Mouse (Mus musculus) cerebellum, postnatal 10 days (tissue): Measurements from ENCODE around the gene Kars.

Experiments
- DNase-seq, 2 experiments: peaks; one replicate each; pipeline ENCODE4 v3.0.0; 2021; ENCODE audit warnings: mixed read lengths in 2 of 2

Gene Kars

DNA sequence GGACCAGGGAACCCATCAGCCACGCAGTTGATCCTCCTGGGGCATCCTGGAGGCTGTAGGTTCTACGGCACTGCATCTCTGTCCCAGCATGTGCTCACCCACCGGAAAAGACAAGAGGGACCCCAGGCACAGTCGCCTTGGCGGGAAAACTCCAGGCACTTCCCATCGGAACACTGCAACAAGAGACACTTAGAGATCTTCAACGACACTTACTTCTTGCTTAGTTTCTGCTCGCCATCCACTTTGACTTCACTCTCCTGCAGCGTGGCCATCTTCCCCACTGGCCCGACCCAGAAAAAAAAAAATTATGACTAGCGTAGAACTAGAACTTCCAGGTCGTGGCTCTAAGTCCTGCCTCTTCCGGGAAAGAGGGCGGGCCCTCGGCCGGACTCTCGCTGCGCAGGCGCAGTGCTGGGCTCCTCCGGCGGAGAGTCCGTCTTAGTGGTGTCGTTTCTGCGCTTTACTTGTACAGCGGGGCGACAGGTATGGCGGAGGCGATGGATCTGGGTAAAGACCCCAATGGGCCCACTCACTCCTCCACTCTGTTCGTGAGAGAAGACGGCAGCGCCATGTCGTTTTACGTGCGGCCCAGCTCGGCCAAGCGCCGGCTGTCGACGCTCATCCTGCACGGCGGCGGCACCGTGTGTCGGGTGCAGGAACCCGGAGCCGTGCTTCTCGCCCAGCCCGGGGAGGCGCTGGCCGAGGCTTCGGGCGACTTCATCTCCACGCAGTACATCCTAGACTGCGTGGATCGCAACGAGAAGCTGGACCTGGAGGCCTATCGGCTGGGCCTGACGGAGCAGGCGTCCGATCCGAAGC is at the start of gene Kars, which contains the start of gene Terf2ip:
Kars (minus strand) TSS at position 327 of the 819 bp plus-strand sequence.
Terf2ip (plus strand) TSS at position 402 of the 819 bp plus-strand sequence.
- peak; percentile 94 to 97 for DNase-seq

DNA sequence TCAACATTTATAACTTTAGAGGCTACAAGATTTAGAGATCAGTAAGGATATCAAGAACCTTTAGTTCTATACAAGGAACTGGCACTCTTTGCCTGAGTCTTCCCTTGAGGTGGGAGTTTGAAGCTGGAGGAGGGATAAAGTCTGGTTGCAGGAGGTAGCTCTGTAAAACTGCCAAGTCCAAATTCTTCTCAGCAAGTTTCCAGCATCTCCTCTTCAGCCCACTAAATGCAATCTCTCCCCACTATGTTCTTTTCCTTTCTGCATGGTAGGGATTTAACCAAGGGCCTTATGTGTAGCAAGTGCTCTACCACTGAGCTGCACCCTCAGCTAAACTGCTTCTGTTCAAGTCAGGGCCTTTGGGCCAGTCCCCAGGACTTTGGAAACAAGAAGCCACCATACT is 43.3 kb upstream of the Kars start:
- DNase-seq = no peak

GRCm38 (mm10) chr8:112051537-112051936 is 40.4 kb upstream of the Kars start:
- no peak for DNase-seq

DNA sequence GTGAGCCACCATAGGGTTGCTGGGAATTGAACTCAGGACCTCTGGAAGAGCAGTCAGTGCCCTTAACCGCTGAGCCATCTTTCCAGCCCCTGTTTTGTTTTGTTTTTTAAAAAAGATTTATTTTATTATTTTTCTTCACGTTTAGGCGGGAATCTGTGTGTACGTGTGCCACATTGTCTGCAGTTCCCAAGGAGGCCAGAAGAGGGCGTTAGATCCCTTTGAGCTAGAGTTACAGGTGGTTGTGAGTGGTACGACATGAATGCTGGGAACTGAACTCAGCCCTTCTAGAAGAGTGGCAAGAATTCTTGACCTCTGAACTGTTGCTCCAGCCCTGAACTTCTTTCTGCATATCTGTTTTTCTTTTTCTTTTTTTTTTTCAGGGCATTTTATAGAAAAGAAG is 38.9 kb upstream of the Kars start:
- no peak for DNase-seq

- DNase-seq = peak; percentile 34 to 35
Observed at GRCm38 (mm10) chr8:112048293-112048692, 37.2 kb upstream of the Kars start.

GRCm38 (mm10) chr8:112045896-112046295 is 34.8 kb upstream of the Kars start:
- DNase-seq = peak; percentile 93 to 95

DNA sequence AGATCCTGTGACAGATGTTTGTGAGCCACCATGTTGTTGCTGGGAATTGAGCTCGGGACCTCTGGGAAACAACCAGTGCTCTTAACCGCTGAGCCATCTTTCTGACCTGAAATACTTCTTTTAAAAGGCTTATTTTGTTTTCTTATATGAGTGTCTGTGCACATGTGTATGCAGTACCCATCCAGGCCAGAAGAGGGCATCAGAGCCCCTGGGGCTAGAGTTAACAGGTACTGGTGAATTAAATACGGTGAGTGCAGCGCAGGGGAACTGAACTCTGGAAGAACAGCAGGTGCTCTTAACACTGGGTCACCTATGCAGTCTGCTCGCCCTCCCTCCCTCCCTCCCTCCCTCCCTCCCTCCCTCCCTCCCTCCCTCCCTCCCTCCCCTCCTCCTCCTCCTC is 34.1 kb upstream of the Kars start:
- DNase-seq = peak; percentile 26 to 42

- DNase-seq = no peak
Observed at GRCm38 (mm10) chr8:112037521-112037920, 26.4 kb upstream of the Kars start.

DNA sequence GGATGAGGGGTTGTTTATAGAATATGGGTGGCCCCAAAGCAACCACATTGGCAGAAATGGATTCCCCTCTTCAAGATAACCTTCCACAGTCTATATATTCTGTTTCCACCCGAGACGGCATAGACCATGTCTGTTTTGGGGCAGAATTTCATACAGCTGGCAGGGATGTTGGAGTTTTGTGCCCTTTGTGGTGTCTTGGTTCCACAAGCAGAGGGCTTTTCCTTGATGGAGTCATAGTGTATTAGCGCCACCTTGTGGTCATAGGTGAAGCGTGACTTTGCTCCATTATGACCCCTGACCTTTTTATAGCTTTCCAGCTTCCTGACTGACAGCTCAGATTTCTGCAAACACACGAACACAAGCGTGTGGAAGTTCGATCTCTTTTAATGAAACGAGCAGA is 23.5 kb upstream of the Kars start:
- peak; percentile 45 to 71 for DNase-seq

DNA sequence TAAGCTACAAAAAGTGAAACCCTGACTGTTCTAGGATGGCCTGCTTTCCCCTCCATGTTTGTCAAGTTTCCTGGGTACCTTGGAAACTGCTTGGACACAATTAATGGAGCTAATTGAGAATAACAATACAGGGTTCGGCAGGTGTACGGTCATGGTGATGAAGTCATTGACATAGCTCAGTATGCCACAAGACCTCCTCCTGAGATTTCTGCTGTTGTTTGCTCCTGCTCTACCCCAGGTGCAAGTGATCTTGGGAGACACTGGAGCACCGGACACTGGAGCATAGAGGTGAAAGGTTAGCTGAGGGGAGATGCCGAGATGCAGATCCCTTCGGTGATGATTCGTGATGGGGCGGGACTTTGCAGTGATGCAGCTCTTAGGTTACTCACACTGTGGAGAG is 21.9 kb upstream of the Kars start:
- no peak for DNase-seq

- no peak for DNase-seq
Observed at GRCm38 (mm10) chr8:112030663-112031062, 19.5 kb upstream of the Kars start.

GRCm38 (mm10) chr8:112029455-112029854 is 18.3 kb upstream of the Kars start:
- DNase-seq = no peak

- DNase-seq = no peak
Observed at GRCm38 (mm10) chr8:112014936-112015335, 3.8 kb upstream of the Kars start, which contains the start of gene Gm6793. Gene Gm6793, minus strand, starts transcription at chr8:112015036.

DNA sequence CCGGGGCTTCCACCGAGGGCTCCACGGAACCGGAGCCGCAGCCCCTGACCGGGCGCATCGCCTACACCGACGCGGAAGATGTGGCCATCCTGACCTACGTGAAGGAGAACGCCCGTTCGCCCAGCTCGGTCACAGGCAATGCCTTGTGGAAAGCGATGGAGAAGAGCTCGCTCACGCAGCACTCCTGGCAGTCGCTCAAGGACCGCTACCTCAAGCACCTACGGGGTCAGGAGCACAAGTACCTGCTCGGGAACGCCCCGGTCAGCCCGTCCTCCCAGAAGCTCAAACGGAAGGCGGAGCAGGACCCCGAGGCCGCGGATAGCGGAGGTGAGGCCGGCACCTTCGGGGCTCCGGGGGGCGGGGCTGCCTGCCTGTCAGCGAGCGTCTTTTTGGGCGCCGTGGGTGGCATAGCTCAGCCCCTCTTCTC is 706 bp upstream of the Kars start:
- peak; percentile 69 to 71 for DNase-seq

- DNase-seq = no peak
Observed at GRCm38 (mm10) chr8:112009558-112009957, 1.6 kb downstream of the Kars start.

DNA sequence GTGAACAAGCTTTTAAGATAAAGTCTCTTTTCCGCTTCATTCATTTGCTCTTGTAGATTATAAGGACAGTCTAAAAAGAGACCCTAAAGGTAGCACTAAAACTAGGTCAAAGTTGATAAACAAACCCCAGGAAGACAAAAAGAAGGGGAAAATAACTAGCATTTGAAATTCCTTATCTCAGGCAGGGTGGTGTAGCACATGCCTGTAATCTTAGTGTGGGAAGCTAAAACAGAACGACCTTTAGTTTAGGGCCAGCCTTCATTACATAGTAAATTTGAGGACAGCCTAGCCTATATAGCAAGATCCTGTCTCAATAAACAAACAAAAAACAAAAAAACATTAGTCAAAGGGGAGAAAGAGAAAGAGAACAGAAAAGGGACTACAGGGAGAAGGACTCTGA is 3.5 kb downstream of the Kars start:
- no peak for DNase-seq

DNA sequence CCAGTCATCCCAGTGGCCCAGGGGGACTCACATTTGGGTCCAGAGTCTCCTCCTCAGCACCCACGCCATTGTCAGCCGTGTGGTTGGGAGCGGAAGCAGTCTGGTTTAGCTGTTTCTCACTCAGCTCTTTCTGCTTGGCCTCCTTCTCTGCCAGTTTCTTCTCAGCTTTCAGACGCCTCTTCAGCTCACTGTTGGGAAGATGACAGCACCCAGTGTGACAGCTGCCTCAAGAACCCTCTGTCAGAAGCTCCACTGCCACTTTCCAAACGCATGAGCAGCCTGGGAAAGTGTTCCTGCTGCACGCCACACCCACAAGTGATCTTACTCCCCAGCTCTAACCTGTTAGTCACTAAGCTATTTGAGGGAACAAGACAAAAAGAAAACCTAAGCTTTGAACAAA is 5.5 kb downstream of the Kars start:
- no peak for DNase-seq

- DNase-seq = no peak
Observed at GRCm38 (mm10) chr8:112004754-112005153, 6.4 kb downstream of the Kars start.

DNA sequence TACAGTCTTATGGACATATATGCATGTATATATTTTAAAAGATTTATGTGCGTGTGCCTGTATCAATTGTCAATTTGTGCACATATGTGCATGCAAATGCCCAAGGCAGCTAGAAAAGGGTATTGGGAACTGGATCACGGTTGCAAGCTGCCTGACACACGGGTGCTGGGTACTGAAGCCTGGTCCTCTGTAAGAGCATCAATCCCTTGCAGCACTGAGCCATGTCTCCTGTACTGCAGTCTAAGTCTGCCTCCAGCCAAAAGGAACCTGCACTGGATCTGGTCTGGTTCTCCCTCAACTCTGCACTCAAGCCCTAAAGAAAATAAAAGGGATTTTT is 18.5 kb downstream of the Kars start:
- DNase-seq = no peak

GRCm38 (mm10) chr8:111992013-111992702 is 19.0 kb downstream of the Kars start, which contains the start of gene Adat1:
Gene Adat1, minus strand, starts transcription at chr8:111992302.
- peak; percentile 91 to 94 for DNase-seq

- DNase-seq = no peak
Observed at GRCm38 (mm10) chr8:111991278-111991677, 19.8 kb downstream of the Kars start.

DNA sequence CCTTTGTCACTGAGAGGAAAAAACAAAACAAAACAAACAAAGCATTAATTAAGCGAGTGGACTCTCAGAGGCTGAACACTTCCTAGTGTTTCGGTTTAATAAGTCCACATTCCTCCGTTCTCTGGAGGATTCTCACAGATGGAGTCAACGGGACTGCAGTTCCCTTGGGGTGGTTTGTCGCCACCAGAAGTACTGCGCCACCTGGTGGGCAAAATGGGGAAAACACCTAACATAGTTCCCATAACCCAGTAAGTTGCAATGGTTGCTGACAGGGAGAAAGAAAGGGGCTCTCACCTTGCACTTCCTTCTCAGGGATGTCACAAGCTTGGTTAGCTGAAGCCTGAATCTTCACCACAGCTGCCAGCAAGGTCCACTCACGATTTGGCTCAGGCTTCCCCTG is 21.2 kb downstream of the Kars start:
- DNase-seq = peak; percentile 87 to 92

GRCm38 (mm10) chr8:111984511-111984910 is 26.6 kb downstream of the Kars start:
- no peak for DNase-seq

- peak; percentile 57 to 63 for DNase-seq
Observed at GRCm38 (mm10) chr8:111982116-111982515, 29.0 kb downstream of the Kars start.
